Comparison of ENCODE assay signal across 1 mouse cellular context in the genomic region with DNA sequence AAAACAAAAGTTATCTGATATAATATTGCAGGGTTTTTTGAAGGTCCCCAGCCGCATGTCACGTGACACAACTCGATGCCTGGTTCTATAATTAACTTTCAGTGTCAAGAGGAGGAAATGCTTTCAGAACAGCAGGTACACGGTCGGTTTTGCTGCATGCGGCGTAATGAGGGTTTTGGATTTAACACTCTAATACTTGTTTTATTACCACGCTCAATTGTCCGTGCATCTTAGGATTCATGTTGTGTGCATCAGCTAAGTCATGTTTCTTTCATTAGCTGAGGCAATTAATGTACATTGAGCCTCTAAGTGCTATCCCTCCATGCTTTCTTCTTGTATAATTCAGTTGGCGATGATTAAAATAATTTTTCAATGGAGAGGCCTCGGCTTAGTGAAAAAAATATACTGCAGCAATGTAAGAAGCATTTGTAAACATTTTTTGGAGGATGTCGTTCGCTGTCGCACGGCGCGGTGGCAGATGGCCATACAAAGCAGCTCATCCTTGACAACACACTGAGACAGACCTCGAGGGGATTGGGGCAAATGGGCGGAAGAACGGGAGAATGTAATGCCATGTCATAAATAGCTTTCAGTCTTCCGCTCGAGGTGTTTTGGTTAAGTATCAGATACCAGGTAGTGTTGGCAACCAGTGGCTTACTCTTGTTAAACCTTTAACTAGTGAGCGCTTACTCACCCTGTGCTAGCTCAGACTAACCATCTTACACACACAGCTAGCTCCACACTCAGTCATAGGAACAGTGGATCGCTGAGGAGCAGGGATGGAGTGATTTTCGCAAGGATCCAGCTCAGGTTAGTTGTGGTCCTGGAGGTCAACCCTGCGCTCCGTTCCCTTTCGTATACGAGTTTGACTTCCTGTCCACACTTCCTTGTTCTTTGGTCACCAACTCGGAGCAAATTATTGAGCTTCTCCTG.
A peak's percentile ranks its signal among the peaks of the same experiment; 100 is the strongest.
TF ChIP-seq lines count a peak whose summit lies in the region.

No protein-coding gene starts in this region.

TF ChIP-seq in CH12.LX, 34 proteins besides CTCF, POLR2A, EP300 and RAD21:
- TF ChIP-seq GABPA (IDR thresholded peaks at IDR 0.05; ENCODE audit: insufficient replicate concordance, low read depth, low read length), result no peak
- no peak for TF ChIP-seq HCFC1 (IDR thresholded peaks at IDR 0.05; ENCODE audit: low read depth, low read length)
- peak; percentile 52 for TF ChIP-seq USF1 (IDR thresholded peaks at IDR 0.05; ENCODE audit: low read depth, low read length)
- TF ChIP-seq ZKSCAN1 (IDR thresholded peaks at IDR 0.05; ENCODE audit: borderline replicate concordance, low read depth, low read length), result no peak
- TF ChIP-seq USF2 (conservative IDR thresholded peaks at IDR 0.05; ENCODE audit: low read depth, low read length), result peak; percentile 53; the same call in 1 of the 2 replicates
- TF ChIP-seq BHLHE40 (IDR thresholded peaks at IDR 0.05; ENCODE audit: low read depth, low read length), result peak; percentile 49
